Mouse (Mus musculus) olfactory bulb, adult 2 months (tissue): ENCODE measurements around the gene Abca3.

ENCODE experiments used
- CTCF ChIP-seq: fragments of 200-500 bp; IDR thresholded peaks from 2 replicates; pipeline ENCODE4 v1.5.1; 2012; ENCODE audit warnings: low read depth, mild to moderate bottlenecking, low read length, moderate library complexity; ENCODE audit not compliant: insufficient read depth
- POLR2A ChIP-seq: fragments of 200-500 bp; IDR thresholded peaks from 2 replicates; pipeline ENCODE4 v1.6.1; 2012; ENCODE audit warnings: mild to moderate bottlenecking, low read depth, low read length, moderate library complexity; ENCODE audit not compliant: insufficient read depth

GRCm38 (mm10) chr17:24355284-24355683 is 3.5 kb downstream of the Abca3 start:
- TF ChIP-seq CTCF = no peak
- no peak for TF ChIP-seq POLR2A
